Mouse (Mus musculus) bone marrow macrophage, adult 2 months (primary cell): ENCODE results near the gene Lamtor4.

ENCODE experiments used
- CTCF ChIP-seq: IDR thresholded peaks from 2 replicates; pipeline ENCODE4 v1.5.1; 2012; ENCODE audit warnings: low read depth, mild to moderate bottlenecking, low read length, moderate library complexity
- POLR2A ChIP-seq: IDR thresholded peaks from 2 replicates; pipeline ENCODE4 v1.6.1; 2012; ENCODE audit warnings: mild to moderate bottlenecking, low read depth, low read length, borderline replicate concordance

DNA sequence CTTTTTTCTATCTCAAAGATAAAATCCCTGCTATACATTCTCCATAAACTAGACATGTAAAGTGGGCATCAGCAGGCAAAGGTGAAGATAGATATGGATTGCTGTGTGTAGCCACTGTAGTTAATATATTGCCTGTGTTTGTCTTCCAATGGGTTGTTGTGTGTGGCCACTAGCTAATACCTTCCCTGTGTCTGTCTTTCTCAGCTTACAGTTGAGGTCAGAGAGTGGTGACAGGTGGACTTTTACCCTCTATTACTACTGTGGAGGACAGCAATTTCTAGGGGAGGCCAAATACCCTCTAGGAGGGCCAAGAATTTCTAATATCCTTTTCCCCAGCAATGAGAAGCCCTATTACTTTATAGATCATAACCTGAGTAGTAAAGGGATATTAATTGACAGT is 21.1 kb upstream of the Lamtor4 start:
- TF ChIP-seq CTCF = no peak
- TF ChIP-seq POLR2A = no peak
